Mouse (Mus musculus) cerebral cortex, adult 2 months (tissue): ENCODE measurements around the gene Stat3.

Source experiments
- WGBS: fragments of 180-500 bp; shearing (Covaris S2); methylation state at CpG from one replicate; pipeline ENCODE4 v1.1.7; 2018; 5-methylcytosine and 5-hydroxymethylcytosine counted together

Stat3 gene

DNA sequence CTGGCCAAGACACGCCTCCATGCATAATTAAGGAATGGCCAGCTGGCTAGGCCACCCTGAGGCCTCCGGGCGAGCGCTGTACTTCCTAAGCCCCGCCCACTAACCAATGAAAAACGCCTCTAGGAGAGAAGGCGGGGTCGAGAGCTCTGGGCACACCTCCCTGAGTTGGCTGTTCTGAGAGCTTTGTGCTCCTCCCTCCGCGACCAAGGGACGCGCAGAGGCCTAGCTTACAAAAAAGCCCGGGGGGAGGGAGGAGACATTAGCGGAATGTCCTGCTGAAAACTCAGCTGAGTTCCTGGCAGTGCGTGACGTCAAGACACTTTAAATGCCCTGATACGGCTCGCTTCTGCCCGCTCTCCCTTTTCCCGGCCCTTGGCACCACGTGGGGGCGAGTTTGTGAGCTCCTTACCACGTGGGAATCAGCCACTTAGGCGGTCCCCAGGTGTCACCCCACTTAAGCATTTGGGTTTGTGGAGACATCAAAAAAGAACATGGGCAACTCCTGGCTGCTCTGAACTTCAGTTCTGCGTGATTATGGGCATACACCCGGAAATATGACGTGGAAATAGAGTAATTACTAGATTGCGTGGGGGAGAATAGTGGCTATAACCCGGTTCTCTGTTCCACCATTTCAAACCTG, at the start of gene Stat3:
Gene Stat3 (minus strand): TSS at position 29 of the 640 bp plus-strand sequence.
- 1% methylated on average over 29 of the region's 29 CpGs for WGBS

DNA sequence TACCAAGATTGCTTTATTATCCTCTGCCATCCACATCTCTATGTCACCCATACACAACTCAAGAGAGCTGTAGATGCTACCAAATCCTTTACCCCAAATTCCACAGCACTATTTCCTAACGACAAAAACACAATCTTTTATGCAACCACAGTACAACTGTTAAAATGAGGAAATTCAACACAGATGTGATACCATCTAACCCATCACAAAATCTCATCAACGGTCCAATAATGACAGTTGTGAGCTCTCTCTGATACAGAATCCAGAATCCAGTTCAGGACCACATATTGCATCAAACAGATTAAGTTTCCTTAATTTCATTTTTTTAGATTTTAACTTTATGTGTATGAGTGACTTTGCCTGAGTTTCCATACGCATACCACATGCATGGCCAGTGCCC, 49.3 kb upstream of the Stat3 start:
- WGBS: 85% methylated on average over 3 of the region's 3 CpGs

DNA sequence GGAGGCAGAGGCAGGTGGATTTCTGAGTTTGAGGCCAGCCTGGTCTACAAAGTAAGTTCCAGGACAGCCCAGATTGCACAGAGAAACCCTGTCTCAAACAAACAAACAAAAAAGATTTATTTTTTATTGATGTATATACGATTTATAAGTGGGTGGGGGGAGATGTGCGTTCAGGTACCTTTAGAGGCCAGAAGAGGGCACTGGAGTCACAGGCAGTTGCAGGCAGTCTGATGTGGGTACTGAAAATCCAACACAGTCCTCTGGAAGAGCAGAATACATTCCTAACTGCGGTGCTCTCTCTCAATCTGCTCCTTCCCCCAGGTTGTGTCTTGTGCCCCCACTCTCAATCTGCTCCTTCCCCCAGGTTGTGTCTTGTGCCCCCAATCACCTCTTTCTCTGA, 46.3 kb upstream of the Stat3 start:
- WGBS: 65% methylated on average over 3 of the region's 3 CpGs

DNA sequence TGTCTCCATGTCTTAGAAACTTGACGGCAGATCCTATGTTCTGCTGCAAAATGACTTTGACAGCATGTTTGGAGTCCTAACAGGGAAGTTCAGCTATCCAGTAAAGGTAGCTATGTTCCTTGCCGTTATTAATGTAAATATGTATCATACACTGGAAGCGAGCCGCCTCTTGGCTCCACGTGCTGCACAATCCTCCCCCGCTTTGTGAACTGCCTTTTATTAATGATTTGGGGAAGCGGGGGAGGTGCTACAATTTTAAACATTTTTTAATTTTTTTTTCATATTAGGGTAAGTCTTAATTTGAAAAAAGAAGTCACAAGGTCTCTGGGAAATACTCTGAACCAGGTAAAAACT, 44.4 kb upstream of the Stat3 start:
- WGBS: 79% methylated on average over 7 of the region's 7 CpGs

DNA sequence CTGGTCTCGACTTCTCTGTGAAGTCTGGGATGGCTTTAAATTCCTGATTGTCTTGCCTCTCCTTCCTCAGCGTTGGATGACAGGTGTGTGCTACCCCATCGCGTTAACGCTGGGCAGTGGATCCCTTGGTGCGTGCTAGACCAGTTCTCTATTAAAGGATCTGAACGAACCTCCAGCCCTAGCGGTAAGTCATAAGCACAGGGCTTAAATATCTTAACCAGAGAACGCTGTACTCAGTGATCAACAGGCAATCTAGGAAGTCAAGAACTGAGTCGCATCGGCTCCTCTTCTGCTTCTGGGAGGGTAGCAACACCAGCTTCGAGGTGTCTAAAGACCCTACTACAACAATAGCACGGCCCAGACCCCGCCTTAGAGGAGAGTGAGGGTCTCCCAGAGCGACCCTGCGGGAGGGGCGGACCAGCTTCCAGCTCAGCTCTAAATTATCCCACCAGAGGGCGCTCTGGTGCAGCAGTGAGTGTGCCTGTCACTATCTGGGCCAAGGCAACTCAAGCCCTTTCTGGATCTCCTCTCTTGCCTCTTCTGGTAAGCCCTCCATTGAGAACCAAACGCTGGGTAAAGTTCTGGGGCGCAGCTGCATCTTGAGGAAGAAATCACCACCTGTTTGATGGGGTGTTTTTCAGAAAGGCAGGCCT, 43.9 kb upstream of the Stat3 start:
- WGBS: 4% methylated on average over 20 of the region's 20 CpGs

DNA sequence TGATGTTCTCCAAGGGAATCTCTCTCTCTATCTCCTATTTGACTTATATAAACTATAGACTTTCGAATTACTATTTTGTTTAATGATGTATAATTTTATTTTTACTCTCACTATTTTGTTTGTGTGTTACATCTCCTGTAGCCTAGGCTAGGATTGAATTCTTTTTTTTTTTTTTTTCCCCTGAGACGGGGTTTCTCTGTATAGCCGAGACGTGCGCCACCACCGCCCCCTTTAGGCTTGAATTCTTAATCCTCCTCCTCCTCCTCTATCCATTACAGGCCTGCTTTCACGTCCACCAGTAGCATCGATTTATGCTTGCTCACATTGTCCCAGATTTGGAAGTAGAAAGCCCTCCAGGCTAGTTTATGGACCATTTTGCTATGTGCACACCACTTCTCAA, 42.7 kb upstream of the Stat3 start:
- WGBS: 60% methylated on average over 8 of the region's 8 CpGs

DNA sequence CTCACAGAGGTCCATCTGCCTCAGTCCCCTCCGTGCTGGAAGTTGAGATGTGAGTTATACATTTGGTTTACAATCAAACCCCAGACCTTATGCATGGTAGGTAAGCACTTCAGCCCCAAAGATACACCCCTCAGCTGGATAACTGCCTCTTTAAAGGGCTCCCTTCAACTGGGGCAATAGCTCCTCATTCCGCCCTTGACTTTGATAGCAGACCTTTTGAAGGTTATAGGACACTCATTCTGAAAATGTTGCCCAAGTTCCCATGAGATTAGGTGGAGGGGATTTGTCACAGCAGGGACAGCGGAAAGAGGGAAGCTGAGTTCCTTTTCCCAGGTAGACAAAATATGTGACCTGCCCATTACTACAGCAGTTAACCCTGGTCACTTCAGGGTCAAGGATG, 41.9 kb upstream of the Stat3 start:
- 84% methylated on average over 3 of the region's 3 CpGs for WGBS

DNA sequence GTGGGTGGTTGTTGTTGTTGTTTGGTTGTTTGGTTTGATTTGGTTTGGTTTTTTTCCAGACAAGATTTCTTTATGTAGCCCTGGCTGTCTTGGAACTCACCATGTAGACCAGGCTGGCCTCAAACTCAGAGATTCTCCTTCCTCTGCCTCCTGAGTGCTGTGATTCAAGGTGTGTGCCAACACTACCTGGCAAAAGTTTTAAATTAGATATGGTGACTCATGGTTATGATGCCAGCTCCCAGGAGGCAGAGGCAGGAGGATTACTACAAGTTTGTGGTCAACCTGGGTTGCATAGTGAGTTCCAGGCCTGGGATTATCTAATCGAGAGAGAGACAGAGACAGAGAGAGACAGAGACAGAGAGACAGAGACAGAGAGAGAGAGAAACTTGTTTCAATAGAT, 41.1 kb upstream of the Stat3 start:
- WGBS: 75% methylated on average over 1 of the region's 1 CpGs

DNA sequence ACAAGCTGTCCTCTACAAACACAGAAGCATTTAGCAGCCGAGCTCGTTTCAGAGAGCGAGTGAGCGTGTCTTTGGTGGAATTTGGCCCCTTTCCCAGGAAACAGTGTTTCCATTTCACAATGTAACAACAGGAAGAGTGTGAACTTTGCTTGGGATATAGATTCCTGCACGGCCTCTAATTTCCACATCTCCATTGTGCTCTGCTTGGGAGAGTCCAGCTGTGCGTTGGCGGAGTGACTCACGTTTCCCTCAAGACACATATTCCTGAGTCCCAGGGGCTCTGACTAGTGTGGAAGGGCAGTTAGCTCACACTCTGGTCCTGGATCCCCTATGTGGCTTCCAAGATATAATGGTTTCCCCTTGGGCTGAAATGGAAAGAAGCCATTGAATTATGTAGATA, 40.5 kb upstream of the Stat3 start:
- WGBS: 17% methylated on average over 8 of the region's 8 CpGs

DNA sequence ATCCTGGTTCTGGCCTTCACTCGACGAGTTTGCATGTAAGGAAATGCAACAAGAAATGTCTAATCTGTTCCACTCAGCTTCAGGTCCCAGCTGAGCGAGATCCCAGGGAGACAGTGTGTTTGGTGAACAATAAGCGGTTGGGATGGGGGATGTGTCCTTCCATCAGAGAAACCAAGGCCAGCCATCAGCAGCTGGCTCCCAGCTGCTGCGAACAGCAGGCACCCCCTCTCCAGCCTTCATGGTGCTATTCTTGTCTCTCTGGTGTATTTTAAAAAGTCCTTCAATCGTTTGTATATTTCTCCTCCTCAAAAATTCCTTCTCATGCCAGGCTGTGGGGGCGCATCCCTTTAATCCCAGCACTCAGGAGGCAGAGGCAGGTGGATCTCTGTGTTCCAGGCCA, 35.9 kb upstream of the Stat3 start:
- WGBS: 70% methylated on average over 7 of the region's 7 CpGs

DNA sequence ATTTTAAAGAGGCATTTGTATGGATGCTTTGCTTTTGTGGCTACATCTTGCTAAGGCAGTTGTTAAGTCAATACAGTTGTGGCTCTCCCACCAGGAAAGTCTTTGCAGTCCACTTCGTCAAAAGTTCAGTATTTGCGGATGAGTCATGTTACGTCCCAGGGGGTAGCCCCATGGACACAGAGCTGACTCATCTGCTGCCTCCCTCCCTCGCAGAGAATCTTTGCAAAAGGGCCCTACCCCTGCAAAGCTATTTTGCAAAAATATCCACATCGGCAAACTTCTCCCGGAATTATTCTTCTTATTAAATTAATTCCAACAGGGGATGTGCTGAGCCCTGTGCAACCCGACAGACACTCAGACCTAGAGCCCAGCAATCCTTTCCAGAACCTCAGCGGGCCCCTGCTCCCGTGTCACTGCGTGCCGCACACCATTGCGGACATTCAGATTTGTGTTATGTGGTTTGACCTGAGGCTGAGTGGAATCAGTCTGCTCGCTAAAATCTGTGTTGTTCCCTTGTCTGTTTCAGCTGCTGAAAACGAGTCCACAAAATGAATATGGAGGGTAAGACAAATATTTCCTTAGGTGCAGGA, 35.1 kb upstream of the Stat3 start:
- WGBS: 76% methylated on average over 14 of the region's 14 CpGs

DNA sequence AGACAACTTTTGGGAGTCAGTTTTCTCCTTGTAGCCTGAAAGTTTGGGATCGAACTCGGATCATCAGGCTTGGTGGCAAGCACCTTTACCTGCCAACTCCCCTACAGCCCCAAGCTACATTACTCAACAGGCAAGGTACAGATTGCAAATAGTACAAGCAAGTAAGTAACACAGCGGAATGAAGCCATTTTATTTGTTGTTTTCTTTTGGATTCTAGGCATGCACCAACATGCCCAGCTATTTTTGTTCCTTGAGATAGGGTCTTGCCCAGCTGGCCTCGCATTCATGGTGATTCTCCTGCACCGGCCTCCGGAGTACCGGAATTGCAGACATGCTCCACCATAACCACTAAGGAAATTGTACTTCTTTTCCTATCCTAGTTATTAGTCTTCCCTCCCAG, 33.9 kb upstream of the Stat3 start:
- 95% methylated on average over 7 of the region's 7 CpGs for WGBS

DNA sequence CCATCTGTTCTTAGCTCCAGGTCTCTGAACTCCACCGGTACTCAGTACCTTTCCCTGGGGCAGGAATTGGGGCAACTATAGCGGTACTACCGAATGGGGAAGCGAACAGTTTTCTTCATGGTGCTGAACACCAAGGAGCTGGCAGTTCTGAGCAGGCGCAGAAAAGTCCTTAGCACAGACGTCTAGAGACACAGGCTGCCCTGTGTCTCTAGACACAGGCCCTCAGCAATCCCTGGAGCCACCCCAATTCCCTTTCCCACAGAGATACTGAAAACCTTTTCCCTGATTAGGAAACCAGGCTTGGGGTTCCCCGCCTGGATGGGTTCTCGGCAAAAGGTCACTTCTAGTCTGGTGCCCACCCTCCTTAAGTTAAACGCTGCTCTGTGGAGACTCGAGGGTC, 32.1 kb upstream of the Stat3 start:
- WGBS: 84% methylated on average over 10 of the region's 10 CpGs

DNA sequence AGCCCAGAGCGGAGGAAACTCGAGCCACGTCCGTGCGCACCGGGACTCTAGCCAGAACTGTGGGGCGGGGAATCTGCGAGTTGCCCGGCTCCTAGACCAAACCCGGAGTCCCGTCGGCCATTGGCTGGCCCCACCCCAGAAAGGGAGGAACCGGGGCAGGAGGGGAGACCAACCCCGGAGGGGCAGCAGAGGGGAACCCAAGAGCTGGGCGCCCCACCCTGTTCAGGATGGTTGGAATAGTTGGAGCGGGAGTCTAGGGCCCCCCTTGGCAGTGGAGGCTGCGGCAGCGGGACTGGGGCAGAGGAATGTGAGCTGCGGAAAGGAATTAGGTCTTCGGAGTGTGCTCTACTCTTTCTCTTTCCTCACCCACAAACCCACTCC, 31.2 kb upstream of the Stat3 start, which contains the start of gene Cavin1:
Gene Cavin1 (minus strand): TSS at position 331 of the 381 bp plus-strand sequence.
- WGBS: 13% methylated on average over 20 of the region's 20 CpGs

DNA sequence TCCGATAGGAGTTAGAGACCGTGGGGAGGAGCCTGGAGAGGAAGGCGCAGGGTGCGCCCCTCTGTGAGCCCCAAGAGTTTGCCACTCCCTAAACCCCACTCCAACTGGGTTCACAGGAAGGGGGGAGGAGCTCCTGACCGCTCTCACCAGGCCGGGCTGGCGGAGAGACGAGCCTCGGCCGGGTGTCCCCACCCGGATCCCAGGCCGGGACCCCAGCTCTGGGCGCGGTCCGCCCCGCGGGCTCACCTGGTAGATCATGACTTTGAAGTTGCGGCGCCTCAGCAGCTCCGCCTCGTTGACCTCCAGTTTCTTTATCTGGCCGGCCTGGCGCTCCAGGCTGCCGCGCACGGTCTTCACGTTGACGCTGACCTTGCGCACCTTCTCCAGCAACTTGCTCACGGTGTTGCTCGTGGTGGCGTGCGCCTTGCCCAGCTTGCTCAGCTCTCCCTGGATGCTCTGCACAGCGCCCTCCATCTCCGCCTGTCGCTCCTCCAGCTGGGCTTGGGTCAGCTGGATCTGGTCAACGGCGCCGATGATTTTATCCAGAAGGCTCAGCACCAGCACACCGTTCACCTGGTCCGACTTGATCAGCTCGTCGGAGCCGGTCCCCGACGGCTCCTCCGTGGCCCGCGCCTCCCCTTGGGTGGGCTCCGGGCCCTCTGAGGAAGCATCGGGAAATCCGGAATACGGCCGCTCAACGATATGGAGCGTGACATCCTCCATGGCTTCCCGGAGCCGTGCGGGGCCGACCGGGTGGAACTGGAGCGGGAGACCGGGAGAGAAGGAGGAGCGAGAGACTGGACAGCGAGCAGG, 30.6 kb upstream of the Stat3 start:
- WGBS: under 1% methylated on average over 65 of the region's 65 CpGs

DNA sequence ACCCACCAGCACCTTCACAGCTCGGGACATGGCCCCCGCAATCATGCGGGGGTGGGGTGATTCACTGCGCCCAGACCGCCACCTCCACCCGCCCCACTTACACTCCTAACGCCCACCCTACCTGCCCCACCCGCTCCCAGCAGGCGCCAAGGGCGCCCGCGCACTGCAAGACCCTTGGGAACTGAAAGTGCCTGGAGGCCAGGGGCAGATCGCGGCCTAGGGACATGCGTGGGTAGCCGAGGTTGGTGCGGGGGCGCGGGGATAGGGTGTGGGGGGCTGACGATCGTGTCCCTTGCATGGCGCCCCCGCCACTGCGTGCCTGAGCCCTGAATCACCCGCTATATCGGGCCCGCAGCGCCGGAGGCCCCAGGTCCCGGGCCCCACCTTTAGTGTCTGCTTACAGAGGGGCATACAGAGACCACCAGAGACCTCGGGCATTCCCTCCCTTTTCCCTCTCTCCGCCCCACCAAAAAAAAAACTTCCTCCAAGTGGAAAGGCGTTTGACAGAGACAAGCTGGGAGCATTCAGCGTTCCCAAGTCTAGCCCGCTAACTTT, 29.9 kb upstream of the Stat3 start:
- WGBS: 15% methylated on average over 35 of the region's 35 CpGs

DNA sequence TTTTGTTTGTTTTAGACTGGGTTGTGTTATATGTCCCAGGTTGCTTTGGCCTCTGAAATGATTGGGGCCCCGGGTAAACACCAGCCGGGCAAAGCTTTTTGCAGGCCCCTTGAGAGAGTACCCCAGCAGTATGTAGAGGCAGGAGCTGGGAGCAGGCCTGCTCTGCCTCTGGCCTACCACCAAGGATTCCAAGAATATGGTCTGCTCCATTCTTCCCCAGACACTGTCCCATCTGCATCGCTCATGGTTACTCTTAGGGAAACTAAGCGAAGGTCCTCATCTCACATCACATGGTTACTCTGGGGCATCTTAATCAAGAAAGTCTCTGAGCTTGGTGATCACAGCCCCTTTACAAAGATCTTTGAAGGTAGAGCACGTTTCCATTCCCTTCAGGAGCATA, 29.2 kb upstream of the Stat3 start:
- WGBS: 84% methylated on average over 5 of the region's 5 CpGs

DNA sequence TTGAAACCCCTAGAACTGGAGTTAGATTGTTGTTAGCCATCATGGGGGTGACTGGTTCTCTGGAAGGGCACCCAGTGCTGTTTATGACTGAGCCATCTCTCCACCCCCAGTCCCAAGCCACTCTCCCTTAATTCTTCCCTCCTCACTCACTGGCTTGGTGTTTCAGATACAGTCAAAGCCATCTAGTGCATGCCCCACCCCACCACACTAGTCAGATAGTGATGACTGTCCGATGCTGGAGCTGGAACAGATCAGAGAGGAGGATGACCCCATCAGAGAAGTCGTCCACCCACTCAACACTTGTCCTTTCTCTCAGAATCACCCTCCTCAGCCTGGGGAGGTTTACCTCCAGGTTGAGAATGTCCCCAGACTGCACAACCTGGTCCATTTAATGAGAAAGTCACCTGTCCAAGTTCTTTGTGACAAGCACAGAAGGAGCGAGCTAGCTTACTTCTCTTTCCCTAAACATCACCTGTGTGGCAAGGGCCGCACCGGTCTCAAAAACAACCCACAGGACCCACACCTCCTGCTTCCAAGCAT, 28.6 kb upstream of the Stat3 start:
- 89% methylated on average over 5 of the region's 5 CpGs for WGBS

DNA sequence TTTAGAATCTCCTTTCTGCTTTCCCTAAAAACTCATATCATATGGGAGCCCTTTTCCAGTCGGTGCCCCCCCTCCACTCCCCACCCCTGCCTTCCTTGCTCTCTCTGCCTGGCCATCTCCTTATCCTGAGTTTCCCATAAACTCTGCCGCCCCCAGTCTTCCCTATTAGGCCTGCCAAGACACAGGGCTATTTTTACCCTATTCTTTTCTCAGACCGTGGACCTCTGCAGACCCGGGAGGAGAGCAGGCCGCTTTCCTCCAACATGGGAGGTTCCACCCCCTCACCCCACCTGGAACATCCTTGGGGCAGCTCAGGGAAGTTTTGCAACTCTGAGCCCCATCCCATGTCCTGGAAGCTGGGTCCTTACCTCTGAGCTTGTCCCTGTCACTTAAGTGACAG, 28.0 kb upstream of the Stat3 start:
- 45% methylated on average over 5 of the region's 5 CpGs for WGBS

DNA sequence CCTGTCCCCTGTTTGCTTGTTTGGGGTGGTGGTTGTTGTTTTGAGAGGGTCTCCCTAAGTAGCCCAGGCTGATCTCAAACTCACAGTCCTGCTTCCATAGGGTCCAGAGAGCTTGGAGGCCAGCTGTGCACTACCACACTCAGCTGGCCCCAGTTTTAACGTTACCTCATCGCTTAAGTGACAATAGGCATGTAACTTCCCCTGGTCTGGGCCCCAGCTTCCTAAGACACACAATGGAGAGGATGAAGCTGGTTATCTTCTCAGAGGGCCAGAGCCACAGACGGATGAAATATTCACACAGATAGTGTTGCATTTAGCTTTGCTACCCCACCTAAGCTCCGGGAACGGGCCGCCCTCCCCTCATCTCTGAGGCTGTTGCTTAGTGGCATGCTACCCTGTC, 26.4 kb upstream of the Stat3 start:
- WGBS: 65% methylated on average over 6 of the region's 6 CpGs

DNA sequence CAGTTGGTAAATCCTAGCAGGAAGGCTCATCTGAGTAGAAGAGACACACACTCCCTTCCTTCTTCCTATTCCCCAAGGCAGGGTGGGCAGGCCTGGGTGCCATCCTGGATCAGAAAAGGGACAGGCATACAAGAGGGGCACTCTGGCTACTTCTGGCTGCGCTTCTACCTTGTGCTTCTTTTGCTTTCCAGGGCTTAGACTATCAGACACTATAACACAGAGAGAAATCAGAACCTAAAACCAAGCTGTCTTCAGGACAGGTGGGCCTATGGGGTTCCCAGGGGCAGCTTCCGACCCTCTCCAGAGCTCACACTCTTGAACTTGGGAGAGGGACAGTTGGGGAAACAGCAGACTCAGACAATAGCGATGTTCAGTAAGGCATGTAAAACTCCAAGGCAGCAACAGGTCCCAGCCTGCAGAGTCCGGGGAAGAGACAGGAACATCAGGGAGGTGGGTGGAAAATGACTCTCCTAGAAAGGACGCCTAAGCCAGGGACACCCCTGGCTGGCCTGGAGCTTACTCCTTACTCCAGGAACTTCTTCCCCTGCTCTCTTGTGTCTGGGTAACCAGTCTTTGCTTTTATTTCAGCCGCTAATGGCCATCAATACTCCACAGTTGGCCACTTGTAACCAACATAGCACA, 25.7 kb upstream of the Stat3 start:
- WGBS: 79% methylated on average over 6 of the region's 6 CpGs

DNA sequence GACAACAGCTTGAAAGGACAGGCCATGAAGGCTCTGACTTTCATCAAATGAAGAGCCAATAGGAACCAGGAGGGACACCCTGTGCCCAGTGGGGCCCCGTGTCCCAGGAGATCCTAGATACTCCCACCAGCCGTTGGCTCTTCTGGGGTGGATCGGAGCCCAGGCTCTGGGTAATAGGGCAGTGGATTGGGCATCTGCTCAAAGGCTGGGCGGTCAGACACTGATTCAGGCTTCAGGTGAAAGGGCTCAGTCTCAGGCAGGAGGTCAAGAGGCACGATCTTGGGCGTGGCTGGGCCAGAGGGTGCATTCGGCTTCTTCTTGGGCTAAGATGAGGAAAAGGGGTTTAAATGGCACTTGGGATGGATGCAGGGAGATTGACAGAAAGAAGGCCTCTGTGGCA, 24.8 kb upstream of the Stat3 start:
- 81% methylated on average over 7 of the region's 7 CpGs for WGBS
